Mouse (Mus musculus) spleen, postnatal 10 days (tissue): ENCODE measurements around the gene Pla2g12b.

Experiments used
- DNase-seq, 2 experiments: peaks; one replicate each; pipeline ENCODE4 v3.0.0; 2021 to 2022; ENCODE audit warnings: low spot score in 2 of 2

The Pla2g12b gene

GRCm38 (mm10) chr10:59466626-59467025 lies 63.2 kb downstream of the Pla2g12b start:
- DNase-seq: no peak

- DNase-seq: no peak
Observed at GRCm38 (mm10) chr10:59467297-59467696, 63.8 kb downstream of the Pla2g12b start.

- DNase-seq: no peak
Observed at GRCm38 (mm10) chr10:59470451-59470850, 67.0 kb downstream of the Pla2g12b start.
